Mouse (Mus musculus) CH12.LX (cell line): ENCODE measurements around the gene Serpine3. TPM values are rescaled to one million over a fixed set of nuclear protein-coding genes. Genes with fewer than 3 reads are reported as not detected.

ENCODE experiments used
- DNase-seq: peaks from one replicate; pipeline ENCODE4 v3.0.0-alpha.2; 2013; ENCODE audit errors: extremely low read depth
- H3K27ac ChIP-seq: 2 replicates; pipeline ENCODE4 v1.5.1; 2012; ENCODE audit warnings: low read depth, mild to moderate bottlenecking, control low read depth, moderate library complexity; ENCODE audit not compliant: insufficient read depth
- H3K27me3 ChIP-seq: replicated peaks from 2 replicates; pipeline ENCODE3; 2012; ENCODE audit warnings: inconsistent platforms
- H3K36me3 ChIP-seq, 2 experiments: replicated peaks in 1 of 2; 2 replicates each; pipeline versions ENCODE3 to v1.6.1; 2012; ENCODE audit warnings: inconsistent platforms in 1 of 2, low read length in 1 of 2, mild to moderate bottlenecking in 1 of 2, mixed read lengths in 1 of 2, moderate library complexity in 1 of 2; ENCODE audit not compliant: control insufficient read depth in 1 of 2, insufficient read depth in 1 of 2
- H3K4me1 ChIP-seq, 2 experiments: 2 replicates each; pipeline ENCODE4 v1.6.1; 2012; ENCODE audit warnings: inconsistent platforms in 1 of 2, moderate library complexity in 1 of 2; ENCODE audit not compliant: insufficient read depth in 2 of 2, control insufficient read depth in 1 of 2
- H3K4me2 ChIP-seq: 2 replicates; pipeline ENCODE4 v1.6.1; 2012; ENCODE audit warnings: low read depth, mild to moderate bottlenecking, control low read depth; ENCODE audit not compliant: poor library complexity, insufficient read depth, severe bottlenecking
- H3K4me3 ChIP-seq, 3 experiments: fragments of 150-350 bp in 1 of 3; sonication (generic) in 1 of 3; replicated peaks in 1 of 3; 2 replicates each; pipeline versions ENCODE3 to v1.5.1; 2011 to 2012; ENCODE audit warnings: low read depth in 2 of 3, low read length in 2 of 3, mild to moderate bottlenecking in 2 of 3, moderate library complexity in 2 of 3, control low read depth in 1 of 3, improper control_type of control experiment in 1 of 3, inconsistent platforms in 1 of 3, mixed read lengths in 1 of 3; ENCODE audit not compliant: poor library complexity in 1 of 3
- H3K79me2 ChIP-seq: replicated peaks from 2 replicates; pipeline ENCODE4 v1.6.1; 2012; ENCODE audit warnings: mild to moderate bottlenecking, moderate library complexity; ENCODE audit not compliant: control insufficient read depth, poor library complexity, insufficient read depth, severe bottlenecking; ENCODE audit errors: extremely low read depth
- H3K9ac ChIP-seq: 2 replicates; pipeline ENCODE4 v1.6.1; 2012; ENCODE audit warnings: low read depth, mild to moderate bottlenecking, control low read depth, moderate library complexity; ENCODE audit not compliant: insufficient read depth
- H3K9me3 ChIP-seq: replicated peaks from 2 replicates; pipeline ENCODE3; 2012; ENCODE audit warnings: low read length, inconsistent platforms, mixed read lengths
- BHLHE40 ChIP-seq: IDR thresholded peaks from 2 replicates; pipeline ENCODE4 v1.6.1; 2011; ENCODE audit warnings: mild to moderate bottlenecking, low read depth, low read length, improper control_type of control experiment
- CHD1 ChIP-seq: IDR thresholded peaks from 2 replicates; pipeline ENCODE4 v1.6.1; 2012; ENCODE audit warnings: low read depth, low read length, improper control_type of control experiment, inconsistent platforms
- CTCF ChIP-seq, 2 experiments: IDR thresholded peaks in 1 of 2; conservative IDR thresholded peaks in 1 of 2; 2 replicates each; pipeline ENCODE4 v1.5.1; 2011 to 2012; ENCODE audit warnings: low read depth in 2 of 2, low read length in 2 of 2, improper control_type of control experiment in 1 of 2, inconsistent platforms in 1 of 2, mild to moderate bottlenecking in 1 of 2, moderate library complexity in 1 of 2
- ELF1 ChIP-seq: IDR thresholded peaks from 2 replicates; pipeline ENCODE4 v1.6.1; 2014; ENCODE audit warnings: low read depth, mild to moderate bottlenecking, inconsistent platforms, low read length, improper control_type of control experiment
- EP300 ChIP-seq: IDR thresholded peaks from 2 replicates; pipeline ENCODE4 v1.6.1; 2011; ENCODE audit warnings: low read length, improper control_type of control experiment
- GABPA ChIP-seq: IDR thresholded peaks from 2 replicates; pipeline ENCODE4 v1.6.1; 2012; ENCODE audit warnings: low read depth, low read length, improper control_type of control experiment, inconsistent platforms; ENCODE audit not compliant: insufficient replicate concordance
- HCFC1 ChIP-seq: IDR thresholded peaks from 2 replicates; pipeline ENCODE4 v1.6.1; 2012; ENCODE audit warnings: low read depth, mild to moderate bottlenecking, inconsistent platforms, low read length, improper control_type of control experiment
- IRF4 ChIP-seq: IDR thresholded peaks from 2 replicates; pipeline ENCODE4 v1.6.1; 2014; ENCODE audit warnings: low read depth, mild to moderate bottlenecking, inconsistent platforms, low read length, improper control_type of control experiment
- JUND ChIP-seq: conservative IDR thresholded peaks from 2 replicates; pipeline ENCODE4 v1.6.1; 2011; ENCODE audit warnings: low read depth, low read length, improper control_type of control experiment
- MEF2A ChIP-seq: IDR thresholded peaks from 2 replicates; pipeline ENCODE4 v1.6.1; 2014; ENCODE audit warnings: low read depth, mild to moderate bottlenecking, inconsistent platforms, low read length, improper control_type of control experiment, borderline replicate concordance
- MXI1 ChIP-seq: IDR thresholded peaks from 2 replicates; pipeline ENCODE4 v1.6.1; 2011; ENCODE audit warnings: mild to moderate bottlenecking, low read depth, low read length, improper control_type of control experiment
- NELFE ChIP-seq: IDR thresholded peaks from 2 replicates; pipeline ENCODE4 v1.6.1; 2011; ENCODE audit warnings: low read depth, low read length, improper control_type of control experiment
- POLR2A ChIP-seq: IDR thresholded peaks from 2 replicates; pipeline ENCODE4 v1.6.1; 2011; ENCODE audit warnings: low read depth, mild to moderate bottlenecking, improper control_type of control experiment, low read length
- RCOR1 ChIP-seq: conservative IDR thresholded peaks from 2 replicates; pipeline ENCODE4 v1.6.1; 2012; ENCODE audit warnings: low read depth, mild to moderate bottlenecking, inconsistent platforms, low read length, improper control_type of control experiment
- SMC3 ChIP-seq: IDR thresholded peaks from 2 replicates; pipeline ENCODE4 v1.6.1; 2011; ENCODE audit warnings: low read depth, low read length, improper control_type of control experiment
- TBP ChIP-seq: conservative IDR thresholded peaks from 2 replicates; pipeline ENCODE4 v1.6.1; 2011; ENCODE audit warnings: low read depth, low read length, improper control_type of control experiment
- USF1 ChIP-seq: IDR thresholded peaks from 2 replicates; pipeline ENCODE4 v1.6.1; 2014; ENCODE audit warnings: low read depth, mild to moderate bottlenecking, inconsistent platforms, low read length, improper control_type of control experiment
- USF2 ChIP-seq: conservative IDR thresholded peaks from 2 replicates; pipeline ENCODE4 v1.6.1; 2011; ENCODE audit warnings: low read depth, low read length, improper control_type of control experiment
- ZMIZ1 ChIP-seq: IDR thresholded peaks from 2 replicates; pipeline ENCODE4 v1.6.1; 2012; ENCODE audit warnings: low read depth, mild to moderate bottlenecking, inconsistent platforms, low read length, improper control_type of control experiment
- dilution Hi-C: fragments of 300-500 bp; cut with MboI; formaldehyde crosslinking; loops from 2 replicates; pipeline ENCODE4 v1.14.3; 2020; ENCODE audit warnings: low sequenced_read_pairs; ENCODE audit not compliant: extremely low pct_unique_long_range_greater_than_20kb, extremely low pct_ligation_motif_present
- in situ Hi-C: fragments of 300-500 bp; cut with MboI; formaldehyde crosslinking; loops from 3 replicates; pipeline ENCODE4 v1.14.3; 2019; ENCODE audit warnings: low sequenced_read_pairs, low pct_ligation_motif_present, low pct_unique_long_range_greater_than_20kb, mixed read lengths
- polyA plus RNA-seq: library from polyadenylated mRNA; unstranded; fragments of >175 nt; gene quantifications from 2 replicates; pipeline ENCODE4 v1.2.1, GENCODE M21; 2012; ENCODE audit warnings: low read depth; ENCODE audit not compliant: insufficient read length
- total RNA-seq, 2 experiments: library from RNA; depleted of rRNA; stranded (reverse); fragments of 300-350 nt in 1 of 2; fragments of >200 nt in 1 of 2; gene quantifications; 2 replicates each; pipeline ENCODE4 v1.2.3; 2012 to 2014

The Serpine3 gene
- total and polyA plus RNA-seq, 3 experiments: 0.08 TPM; not detected in 2

DNA sequence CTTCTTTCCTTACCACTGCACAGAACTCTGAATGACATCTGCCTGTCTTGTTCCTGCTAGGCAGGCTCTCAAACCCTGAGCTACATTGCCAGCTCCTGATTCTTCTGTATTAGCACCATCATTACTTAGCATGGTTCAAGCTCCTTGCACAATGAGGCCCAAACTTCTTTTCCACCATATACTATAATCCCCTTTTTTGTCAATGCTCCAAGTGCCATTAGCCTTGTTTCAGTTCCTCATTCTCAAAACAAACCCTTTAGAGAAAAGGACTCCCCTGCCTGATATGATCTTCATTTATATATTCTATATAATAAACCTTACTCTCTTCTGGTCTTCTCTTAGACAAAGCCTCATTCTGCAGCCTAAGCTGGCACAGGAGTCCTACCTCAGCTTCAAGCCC, 61.1 kb downstream of the Serpine3 start:
- Histone ChIP-seq H3K36me3 (peaks cover 4 to 40% of the 10 kb centered on the region in 2 experiments), H3K9me3 (no peaks in the 10 kb centered on the region), H3K9ac (no peak overlapping the region), H3K27ac (no peak overlapping the region), H3K27me3 (no peaks in the 10 kb centered on the region), H3K4me2 (no peak overlapping the region), H3K4me1 (peaks cover 0 to 43% of the 10 kb centered on the region in 2 experiments; a peak in 2 of 4 replicates), H3K4me3 (no peak overlapping the region), H3K79me2 (peaks cover 11% of the 10 kb centered on the region; the same call in 1 of the 2 replicates)
- peak; percentile 22 for DNase-seq
- no peak for TF ChIP-seq POLR2A
- TF ChIP-seq SMC3: no peak
- peak; percentile 67 for TF ChIP-seq EP300
- no peak for TF ChIP-seq NELFE
- TF ChIP-seq ZMIZ1: no peak
- peak; percentile 85 for TF ChIP-seq IRF4
- in situ Hi-C loops: no loop called here
- dilution Hi-C loops: no loop called here

DNA sequence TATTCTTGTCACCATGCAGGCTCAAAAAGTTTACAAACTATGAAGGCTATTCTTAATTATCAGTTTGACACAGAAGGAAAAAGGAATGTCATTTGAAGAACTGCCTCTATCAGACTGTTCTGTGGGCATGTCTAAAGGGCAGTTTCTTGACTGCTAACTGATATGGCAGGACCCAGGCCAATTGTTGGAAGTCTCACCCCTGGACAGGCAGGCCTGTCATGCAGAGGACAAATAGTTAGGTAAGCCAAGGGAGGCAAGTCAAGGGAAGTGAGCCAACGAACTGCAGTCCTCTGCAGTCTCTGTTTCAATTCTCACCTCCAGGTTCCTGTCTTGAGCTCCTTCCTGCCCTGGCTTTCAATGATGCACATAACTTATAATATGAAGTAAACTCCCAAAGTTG, 68.4 kb downstream of the Serpine3 start:
- H3K36me3 ChIP-seq: peaks cover 16 to 51% of the 10 kb centered on the region in 2 experiments

DNA sequence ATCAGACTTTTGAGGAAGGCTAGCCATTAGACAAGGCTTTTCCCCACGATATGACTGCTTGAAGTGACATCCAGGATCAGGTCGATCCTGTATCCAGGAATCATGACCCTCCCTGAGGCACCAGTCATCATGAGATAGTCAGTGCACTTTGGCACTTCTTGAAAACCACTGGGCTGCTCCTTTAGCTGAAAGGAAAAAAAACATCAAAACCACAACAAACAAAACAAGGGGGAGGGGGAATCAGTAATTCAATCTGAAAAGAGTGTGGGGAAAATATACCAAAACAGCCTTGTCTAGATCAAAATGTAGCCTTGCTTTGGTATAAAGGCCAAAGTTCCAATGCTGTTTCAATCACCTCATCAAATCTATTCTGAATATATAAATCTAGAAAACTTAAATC, 70.2 kb downstream of the Serpine3 start:
- H3K4me2 ChIP-seq: no peak overlapping the region
- TF ChIP-seq NELFE: no peak
- TF ChIP-seq, all 38 proteins: peak for 0
- H3K9ac ChIP-seq: no peak overlapping the region
- no peak overlapping the region for H3K27ac ChIP-seq
- peaks cover 16 to 63% of the 10 kb centered on the region in 2 experiments for H3K36me3 ChIP-seq
- no peaks in the 10 kb centered on the region for H3K9me3 ChIP-seq
- DNase-seq: no peak
- in situ Hi-C loops: no loop called here
- no peak overlapping the region for H3K4me3 ChIP-seq
- peaks cover 8% of the 10 kb centered on the region for H3K79me2 ChIP-seq
- no peaks in the 10 kb centered on the region for H3K27me3 ChIP-seq
- dilution Hi-C loops: no loop called here
- H3K4me1 ChIP-seq: peaks cover 0 to 10% of the 10 kb centered on the region in 2 experiments; a peak in 1 of 4 replicates

More for the DNA sequence above, 68.4 kb downstream of the Serpine3 start:
- in situ Hi-C loops (no loop called here), dilution Hi-C loops (no loop called here)
- DNase-seq: no peak
- H3K9me3 ChIP-seq: no peaks in the 10 kb centered on the region
- no peak overlapping the region for H3K27ac ChIP-seq
- H3K79me2 ChIP-seq: peaks cover 2% of the 10 kb centered on the region; the same call in 1 of the 2 replicates
- H3K4me3 ChIP-seq: no peak overlapping the region
- H3K4me1 ChIP-seq: peaks cover 0 to 12% of the 10 kb centered on the region in 2 experiments; a peak in 1 of 4 replicates
- H3K9ac ChIP-seq: no peak overlapping the region
- no peaks in the 10 kb centered on the region for H3K27me3 ChIP-seq
- TF ChIP-seq USF1: no peak
- no peak overlapping the region for H3K4me2 ChIP-seq

DNA sequence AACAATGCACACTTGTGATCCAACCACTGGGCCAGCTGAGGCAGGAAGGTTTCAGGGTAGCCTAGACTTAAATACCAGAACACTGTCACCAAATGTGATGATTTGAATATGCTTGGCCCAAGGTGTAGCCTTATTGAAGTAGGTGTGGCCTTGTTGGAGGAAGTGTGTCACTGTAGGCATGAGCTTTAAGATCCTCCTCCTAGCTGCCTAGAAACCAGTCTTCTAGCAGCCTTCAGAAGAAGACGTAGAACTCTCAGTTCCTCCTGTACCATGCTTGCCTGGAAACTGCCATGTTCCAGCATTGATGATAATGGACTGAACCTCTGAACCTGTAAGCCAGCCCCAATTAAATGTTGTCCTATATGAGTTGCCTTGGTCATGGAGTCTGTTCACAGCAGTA, 72.2 kb downstream of the Serpine3 start:
- H3K36me3 ChIP-seq: peaks cover 16 to 64% of the 10 kb centered on the region in 2 experiments
- H3K27me3 ChIP-seq: no peaks in the 10 kb centered on the region
- DNase-seq: peak; percentile 62
- in situ Hi-C loops: no loop called here
- peaks cover 0 to 20% of the 10 kb centered on the region in 2 experiments; a peak in 2 of 4 replicates for H3K4me1 ChIP-seq
- no peak overlapping the region for H3K4me2 ChIP-seq
- H3K79me2 ChIP-seq: peaks cover 9% of the 10 kb centered on the region
- H3K9ac ChIP-seq: no peak overlapping the region
- H3K27ac ChIP-seq: no peak overlapping the region
- dilution Hi-C loops: no loop called here
- H3K9me3 ChIP-seq: no peaks in the 10 kb centered on the region
- H3K4me3 ChIP-seq: no peak overlapping the region
- TF ChIP-seq USF1 (no peak), JUND (no peak), TBP (no peak), BHLHE40 (no peak), NELFE (no peak), MXI1 (no peak), HCFC1 (no peak), EP300 (no peak), SMC3 (no peak), CHD1 (no peak), POLR2A (no peak), ZMIZ1 (no peak), ELF1 (no peak), CTCF (conservative IDR thresholded peaks at IDR 0.05 in 1 of 2, IDR thresholded peaks at IDR 0.05 in 1 of 2; ENCODE audit: low read depth in 2 of 2, low read length in 2 of 2) (no peak), USF2 (no peak), RCOR1 (no peak), MEF2A (no peak), GABPA (no peak)
